Comparison of ENCODE assay signal across 10 mouse cellular contexts in genomic region chr9:64779628-64780027, GRCm38 (mm10). TPM values are rescaled to one million over a fixed set of nuclear protein-coding genes. Genes with fewer than 3 reads are reported as not detected.
DNase-seq lines count a peak whose midpoint lies in the region; ATAC-seq and TF ChIP-seq lines count a peak whose summit lies in the region.
"Had no signal": no experiment of that assay in that cellular context is flagged by ENCODE, and none has a peak within 500 bp of the region (broad histone marks: within the 10 kb centered on the region; RNA-seq: fewer than 3 reads in every experiment).

No protein-coding gene starts in this region.

- TF ChIP-seq POLR2A in cerebellum, adult 2 months (IDR thresholded peaks at IDR 0.05; ENCODE audit: borderline replicate concordance, insufficient read depth, low read length), result no peak

- no peak for ATAC-seq in kidney, embryonic 16.5 days (ENCODE audit: low FRiP score, low TSS enrichment)

- DNase-seq in kidney, adult 18-20 months, result peak; percentile 3
- peak; percentile 31 to 58 for DNase-seq in cerebellum, adult 2 months
- DNase-seq in large intestine, adult 2 months (ENCODE audit: low read depth, low spot score), result peak; percentile 27
- no peak for DNase-seq in urinary bladder, postnatal 10 days (ENCODE audit: low spot score)
- no peak for DNase-seq in gastrocnemius, postnatal 25 days
- no peak for DNase-seq in frontal cortex, postnatal 25 days (ENCODE audit: low spot score in 2 of 2)

- no peak overlapping the region for H3K9ac ChIP-seq in kidney, embryonic 16.5 days (replicated peaks; ENCODE audit: low read length)
- H3K9ac ChIP-seq: limb, embryonic 12.5 days; stomach, embryonic 15.5 days had no signal

- no peaks in the 10 kb centered on the region for H3K9me3 ChIP-seq in kidney, embryonic 16.5 days (ENCODE audit: low read length)
- H3K9me3 ChIP-seq in E14TG2a.4 (ENCODE audit: low read length), result no peaks in the 10 kb centered on the region
- H3K9me3 ChIP-seq: limb, embryonic 12.5 days; stomach, embryonic 15.5 days had no signal

- no peak overlapping the region for H3K4me3 ChIP-seq in kidney, embryonic 16.5 days (ENCODE audit: low read length)
- no peak overlapping the region for H3K4me3 ChIP-seq in E14TG2a.4 (replicated peaks; ENCODE audit: low read length)
- H3K4me3 ChIP-seq in cerebellum, adult 2 months (replicated peaks; ENCODE audit: insufficient read depth, low read depth, low read length), result no peak overlapping the region
- H3K4me3 ChIP-seq: limb, embryonic 12.5 days; stomach, embryonic 15.5 days had no signal

- TF ChIP-seq CTCF in E14TG2a.4 (conservative IDR thresholded peaks at IDR 0.05; ENCODE audit: low read length), result peak; percentile 55
- peak; percentile 38; the same call in 1 of the 2 replicates for TF ChIP-seq CTCF in cerebellum, adult 2 months (IDR thresholded peaks at IDR 0.05; ENCODE audit: borderline replicate concordance, insufficient read depth, low read depth, low read length)

- no peaks in the 10 kb centered on the region for H3K27me3 ChIP-seq in kidney, embryonic 16.5 days (ENCODE audit: insufficient read depth, low read length)
- no peaks in the 10 kb centered on the region for H3K27me3 ChIP-seq in E14TG2a.4 (ENCODE audit: insufficient read depth, low read length)
- H3K27me3 ChIP-seq in cerebellum, adult 2 months (ENCODE audit: control insufficient read depth, insufficient read depth, low read length), result no peaks in the 10 kb centered on the region
- H3K27me3 ChIP-seq: limb, embryonic 12.5 days; stomach, embryonic 15.5 days had no signal

- H3K27ac ChIP-seq in kidney, embryonic 16.5 days (ENCODE audit: low read length), result no peak overlapping the region
- H3K27ac ChIP-seq in cerebellum, adult 2 months (ENCODE audit: insufficient read depth, low read length), result no peak overlapping the region
- H3K27ac ChIP-seq: limb, embryonic 12.5 days; stomach, embryonic 15.5 days had no signal

- WGBS in kidney, embryonic 16.5 days, result 40% methylated on average over 7 of the region's 7 CpGs
- 40% methylated on average over 7 of the region's 7 CpGs for WGBS in cerebellum, adult 2 months
- 34% methylated on average over 7 of the region's 7 CpGs for WGBS in large intestine, adult 2 months

- H3K4me1 ChIP-seq in kidney, embryonic 16.5 days (ENCODE audit: insufficient read depth, low read length), result no peaks in the 10 kb centered on the region
- H3K4me1 ChIP-seq in E14TG2a.4 (replicated peaks; ENCODE audit: low read depth, low read length), result 0 out of 2 replicates have a peak, but pooled peaks cover 3% of the 10 kb centered on the region
- H3K4me1 ChIP-seq in cerebellum, adult 2 months (ENCODE audit: control insufficient read depth, insufficient read depth, low read length), result 0 out of 2 replicates have a peak, but pooled peaks cover 1% of the 10 kb centered on the region

- no peak overlapping the region for H3K4me2 ChIP-seq in kidney, embryonic 16.5 days (replicated peaks; ENCODE audit: low read depth, low read length)
- H3K4me2 ChIP-seq: limb, embryonic 12.5 days; stomach, embryonic 15.5 days had no signal

- H3K36me3 ChIP-seq in kidney, embryonic 16.5 days (ENCODE audit: insufficient read depth, low read length), result no peaks in the 10 kb centered on the region
- H3K36me3 ChIP-seq in E14TG2a.4 (ENCODE audit: insufficient read depth, low read length), result no peaks in the 10 kb centered on the region
- H3K36me3 ChIP-seq: limb, embryonic 12.5 days; stomach, embryonic 15.5 days had no signal

RNA-seq across cellular contexts. Expression of gene Dennd4a, which starts 31.5 kb away (rescaled TPM):
- polyA plus RNA-seq in kidney, embryonic 16.5 days (2015; fragmentation: Nextera tagmentation; extraction: Ambion mirVana), result 5.0 and 5.2 TPM in 2 replicates
- polyA plus RNA-seq in cerebellum, adult 2 months (2012; rRNA removed), result 34.6 and 34.9 TPM in 2 replicates
- polyA plus RNA-seq in large intestine, adult 2 months (2012; rRNA removed), result 3.5 and 3.8 TPM in 2 replicates
- total RNA-seq in gastrocnemius, postnatal 25 days (2021), result 1 to 10 TPM; 3.1 to 3.4 TPM

RNA-seq across cellular contexts. Expression of gene Rab11a, which starts 42.1 kb away (rescaled TPM):
- polyA plus RNA-seq in kidney, embryonic 16.5 days (2015; fragmentation: Nextera tagmentation; extraction: Ambion mirVana), result 632 and 680 TPM in 2 replicates
- polyA plus RNA-seq in cerebellum, adult 2 months (2012; rRNA removed), result 255 and 259 TPM in 2 replicates
- 174 and 187 TPM in 2 replicates for polyA plus RNA-seq in large intestine, adult 2 months (2012; rRNA removed)
- 100 to 1,000 TPM in 1 of 2 experiments, 10 to 100 TPM in 1; 91.4 to 118 TPM for total RNA-seq in gastrocnemius, postnatal 25 days (2021)

Comparison
In these comparisons a context has a peak if more than half of its experiments do, and no peak if none do; other contexts are left out.
1. DNase-seq: peak in kidney, adult 18-20 months (single experiment), cerebellum, adult 2 months (2 of 2) and large intestine, adult 2 months (single experiment); none in urinary bladder, postnatal 10 days (single experiment), gastrocnemius, postnatal 25 days (single experiment) and frontal cortex, postnatal 25 days (0 of 2).